Mouse (Mus musculus) regulatory T cell (primary cell): ENCODE results near the gene Col15a1.

ENCODE experiments used
- in situ Hi-C: fragments of 300-600 bp; cut with MboI, MseI; formaldehyde crosslinking; loops from one replicate; pipeline ENCODE4 v1.15.1; 2025; ENCODE audit warnings: high pct_unique_total_duplicates

Gene Col15a1

GRCm38 (mm10) chr4:47228945-47229344 is 21.0 kb downstream of the Col15a1 start:
- in situ Hi-C loops = loop anchor here (5.0 kb wide), 1 partner anchor 102 kb away; no protein-coding TSS in a partner anchor

- in situ Hi-C loops = no loop called here
Observed at GRCm38 (mm10) chr4:47230498-47230897, 22.5 kb downstream of the Col15a1 start.

DNA sequence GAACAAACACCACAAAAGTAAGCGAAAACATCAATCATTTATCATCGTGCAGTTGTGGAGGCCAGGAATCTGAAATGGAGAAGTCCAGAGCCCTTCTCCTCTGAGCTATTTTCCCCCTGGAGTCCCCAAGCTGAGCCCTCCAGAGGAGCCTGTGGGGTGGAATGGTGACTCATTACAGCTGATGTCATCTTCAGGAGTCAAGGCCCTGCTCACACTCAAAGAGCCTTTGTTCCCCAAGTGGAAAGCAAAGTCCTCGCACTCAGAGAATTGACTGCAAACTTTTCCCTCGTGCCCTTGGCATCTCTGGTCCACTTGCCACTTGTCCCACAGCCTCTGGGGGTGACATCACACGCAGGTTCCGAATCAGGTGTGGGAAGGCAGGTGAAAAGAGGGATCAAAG is 23.4 kb downstream of the Col15a1 start:
- in situ Hi-C loops = no loop called here

DNA sequence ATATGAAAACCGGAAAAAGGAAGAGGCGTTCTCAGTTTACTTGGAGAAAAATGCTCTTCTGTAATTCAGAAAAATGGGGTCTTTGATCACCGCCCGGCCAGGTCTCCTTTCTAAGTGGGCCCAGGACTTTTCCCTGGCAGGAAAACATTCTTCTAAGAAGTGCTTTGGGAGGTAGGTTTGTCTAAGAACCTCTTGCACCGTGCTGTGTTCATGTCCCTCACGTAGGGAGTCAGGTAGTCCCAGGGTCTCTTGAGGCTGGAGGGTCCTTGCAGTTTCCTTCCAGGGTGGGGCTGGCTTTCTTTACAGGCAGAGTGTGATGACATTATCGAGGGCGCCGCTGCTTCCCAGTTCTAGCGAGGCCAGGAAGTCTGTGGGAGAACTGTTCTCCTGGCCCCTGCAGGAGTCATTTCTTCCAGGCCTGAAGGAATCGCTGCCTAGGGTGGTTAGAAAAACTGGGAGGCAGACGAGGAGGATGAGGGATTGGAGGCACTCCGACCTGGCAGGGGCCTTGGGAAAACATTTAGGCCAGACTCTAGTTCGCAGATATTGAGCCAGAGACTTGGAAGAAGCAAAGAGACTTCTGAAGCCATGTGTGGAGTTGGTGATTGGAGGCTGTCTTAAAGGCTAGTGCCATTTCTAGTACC is 25.4 kb downstream of the Col15a1 start:
- in situ Hi-C loops = no loop called here

DNA sequence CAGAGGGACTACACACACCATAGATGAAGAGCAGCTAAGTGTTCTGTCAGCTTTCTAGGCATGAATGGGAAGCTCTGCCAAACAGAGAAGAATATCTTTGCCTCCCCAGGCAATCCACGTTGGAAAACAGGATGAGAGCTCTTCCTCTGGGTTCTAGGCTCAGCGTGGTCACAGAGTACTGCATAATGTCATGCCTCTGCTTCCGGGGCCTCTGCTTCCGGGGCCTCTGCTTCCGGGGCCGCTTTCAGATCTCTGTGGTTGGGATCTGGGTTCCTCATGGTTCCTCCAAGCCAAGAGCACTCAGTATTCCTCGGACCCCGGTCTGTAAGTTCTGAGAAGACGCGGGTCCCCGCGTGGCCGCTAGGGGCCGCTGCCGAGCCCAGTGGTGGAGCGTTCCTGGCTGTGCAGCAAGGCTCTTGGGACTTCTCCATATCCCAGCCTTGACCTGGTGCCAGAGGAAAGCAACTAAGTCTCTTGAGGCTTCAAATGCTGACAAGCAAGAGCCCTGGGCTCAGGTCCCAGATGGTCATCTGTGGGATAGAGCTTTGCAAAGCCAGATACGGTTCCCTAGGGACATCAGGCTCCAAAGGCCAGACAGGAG is 26.8 kb downstream of the Col15a1 start:
- in situ Hi-C loops = no loop called here

DNA sequence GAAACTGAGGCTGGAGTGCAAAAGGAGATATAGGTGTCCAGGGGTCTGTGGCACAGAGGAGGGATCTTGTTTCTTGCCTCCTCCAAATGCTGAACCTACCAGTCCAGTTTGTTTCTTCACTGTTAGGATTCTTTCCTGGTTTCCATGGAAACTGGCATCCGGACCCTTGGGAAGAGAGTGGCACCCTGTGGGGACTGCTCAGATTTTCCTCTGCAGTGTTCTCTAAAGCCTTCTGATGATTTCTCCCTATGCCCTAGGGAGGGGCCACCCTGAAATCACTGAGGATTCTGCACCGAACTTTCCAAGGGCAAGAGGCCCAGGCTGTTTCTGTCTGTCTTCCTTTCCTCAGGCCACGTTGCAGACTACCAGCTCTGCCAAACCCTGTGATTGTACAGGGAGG is 27.4 kb downstream of the Col15a1 start:
- in situ Hi-C loops = no loop called here

DNA sequence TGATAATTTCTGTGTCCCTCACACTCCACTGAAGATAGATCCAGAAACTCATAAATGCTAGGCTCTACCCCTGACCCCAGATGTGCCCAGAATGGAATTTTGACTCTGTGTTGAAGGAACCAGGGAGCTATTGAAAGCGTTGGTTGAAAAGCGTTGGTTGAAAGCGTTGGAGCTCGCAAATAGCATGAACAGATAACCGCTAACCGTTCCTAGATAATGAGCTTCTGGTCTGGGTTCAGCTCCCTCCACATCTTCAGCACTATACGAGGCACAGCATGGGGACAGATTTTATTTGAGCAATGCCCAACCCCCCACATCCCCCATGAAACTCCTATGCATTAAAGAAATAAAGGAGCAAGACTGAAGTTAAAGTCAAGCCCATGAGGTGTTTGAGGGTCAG is 28.1 kb downstream of the Col15a1 start:
- in situ Hi-C loops = no loop called here

GRCm38 (mm10) chr4:47237220-47237619 is 29.3 kb downstream of the Col15a1 start:
- in situ Hi-C loops = no loop called here

DNA sequence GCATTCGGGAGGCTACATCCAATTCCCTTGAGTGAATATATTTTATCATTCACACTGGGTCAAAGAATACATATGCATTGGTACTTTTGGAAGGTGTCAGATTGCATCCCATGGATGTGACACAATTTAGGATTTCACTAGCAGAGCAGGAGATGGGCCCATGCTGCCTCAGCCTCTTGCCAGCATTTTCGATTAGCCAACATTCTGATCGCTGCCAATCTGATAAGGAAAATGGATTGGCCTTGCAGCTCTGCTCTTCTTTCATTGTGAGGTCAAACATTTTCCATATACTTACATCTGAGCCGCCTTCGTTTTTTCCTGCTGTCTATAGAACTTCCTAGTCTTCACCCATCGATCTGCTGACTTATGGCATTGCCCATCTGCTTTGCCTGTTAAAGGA is 31.2 kb downstream of the Col15a1 start:
- in situ Hi-C loops = no loop called here

GRCm38 (mm10) chr4:47240901-47241300 is 32.9 kb downstream of the Col15a1 start:
- in situ Hi-C loops = no loop called here

GRCm38 (mm10) chr4:47242127-47242526 is 34.2 kb downstream of the Col15a1 start:
- in situ Hi-C loops = no loop called here

- in situ Hi-C loops = no loop called here
Observed at GRCm38 (mm10) chr4:47244651-47245050, 36.7 kb downstream of the Col15a1 start.

- in situ Hi-C loops = no loop called here
Observed at GRCm38 (mm10) chr4:47245621-47246020, 37.7 kb downstream of the Col15a1 start.

DNA sequence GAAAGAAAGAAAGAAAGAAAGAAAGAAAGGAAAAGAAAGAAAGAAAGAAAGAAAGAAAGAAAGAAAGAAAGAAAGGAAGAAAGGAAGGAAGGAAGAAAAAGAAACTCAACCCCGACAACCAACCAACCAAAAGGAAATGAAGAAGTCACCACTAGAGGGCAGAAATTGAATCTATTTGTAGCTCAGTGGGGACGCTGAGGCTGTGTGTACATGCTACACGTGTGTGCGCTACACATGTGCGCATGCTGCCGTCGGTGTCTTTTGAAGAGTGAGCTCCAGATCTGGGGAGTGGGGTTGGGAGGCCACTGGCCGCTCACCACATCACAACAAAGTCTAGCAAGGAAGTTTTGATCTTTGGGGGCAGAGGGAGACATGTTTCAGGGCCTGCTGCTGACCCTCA is 38.9 kb downstream of the Col15a1 start:
- in situ Hi-C loops = no loop called here

DNA sequence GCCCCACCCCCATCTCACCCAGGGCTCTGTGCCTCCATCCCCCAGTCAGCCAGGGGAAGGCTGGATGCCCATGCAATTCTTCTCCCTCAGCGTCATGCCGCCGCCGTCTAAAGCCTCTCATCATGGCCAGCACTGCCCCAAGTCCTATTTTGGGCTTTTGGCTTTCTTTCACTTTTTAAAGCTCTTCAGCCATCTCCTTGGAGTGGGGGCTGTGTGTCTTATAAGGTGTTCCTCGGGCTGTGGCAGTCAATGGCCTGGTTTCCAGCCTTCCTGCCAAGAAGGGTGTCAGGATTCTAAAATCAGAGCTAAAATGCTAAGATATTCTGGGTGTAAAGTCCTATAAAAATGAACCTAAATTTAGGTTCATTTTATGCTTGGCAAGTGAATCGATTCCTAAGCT is 39.6 kb downstream of the Col15a1 start:
- in situ Hi-C loops = no loop called here

DNA sequence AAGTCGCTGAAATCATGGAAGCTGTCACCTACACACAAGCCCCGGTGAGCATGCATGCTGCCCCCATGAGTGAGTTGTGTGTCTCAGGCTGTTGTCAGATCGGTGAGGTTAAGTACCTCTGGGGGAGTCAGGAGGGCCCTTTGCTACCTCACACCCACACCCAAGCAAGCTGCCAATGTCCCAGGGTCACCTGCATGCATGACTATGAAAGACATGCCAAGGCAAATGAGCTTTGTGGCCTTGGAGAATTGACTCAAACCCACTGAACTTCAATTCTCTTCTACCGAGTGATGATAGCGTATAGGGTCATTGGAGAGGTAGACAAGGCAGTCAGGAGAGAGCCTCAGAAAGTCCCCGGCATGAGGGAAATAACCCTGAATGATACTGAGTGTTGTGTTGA is 41.2 kb downstream of the Col15a1 start:
- in situ Hi-C loops = no loop called here

GRCm38 (mm10) chr4:47251069-47251468 is 43.1 kb downstream of the Col15a1 start:
- in situ Hi-C loops = loop anchor here (5.0 kb wide), 1 partner anchor 96 kb away; no protein-coding TSS in a partner anchor

DNA sequence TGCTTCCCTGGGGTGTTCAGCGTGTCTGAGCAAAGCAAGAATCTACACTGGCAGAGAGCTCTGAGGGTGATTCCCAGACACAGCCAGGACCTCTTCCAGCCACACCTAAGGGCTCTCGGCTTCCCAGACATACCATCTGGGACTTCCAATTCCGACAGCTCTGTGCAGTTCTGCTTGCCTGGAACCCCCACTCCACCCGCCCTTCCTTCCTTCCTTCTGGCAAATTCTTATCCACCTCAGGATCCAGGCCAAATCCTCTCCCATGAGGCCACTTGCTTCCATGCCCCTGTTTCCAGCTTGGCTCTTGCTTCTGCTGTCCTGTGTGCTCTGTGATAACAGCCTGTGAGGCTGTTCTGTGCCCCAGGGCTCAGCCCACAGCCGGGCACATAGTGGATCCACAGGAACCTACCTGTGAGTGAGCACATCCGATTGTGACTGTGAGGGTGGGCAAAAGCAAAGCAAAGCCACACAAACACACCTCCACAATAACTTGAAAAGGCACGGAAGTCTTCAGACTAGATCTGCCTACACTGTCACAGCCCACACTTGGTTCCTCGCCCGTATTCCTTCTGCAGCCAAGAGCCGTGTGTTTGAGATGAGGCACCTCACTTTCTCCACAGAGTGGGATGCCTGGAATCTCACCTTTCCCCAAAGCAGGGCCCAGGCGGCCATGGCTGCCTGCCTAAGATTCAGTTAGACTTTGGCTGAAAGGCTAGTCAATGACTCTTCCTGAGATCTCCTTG is 43.9 kb downstream of the Col15a1 start:
- in situ Hi-C loops = loop anchor here (5.0 kb wide), 1 partner anchor 95 kb away; no protein-coding TSS in a partner anchor

DNA sequence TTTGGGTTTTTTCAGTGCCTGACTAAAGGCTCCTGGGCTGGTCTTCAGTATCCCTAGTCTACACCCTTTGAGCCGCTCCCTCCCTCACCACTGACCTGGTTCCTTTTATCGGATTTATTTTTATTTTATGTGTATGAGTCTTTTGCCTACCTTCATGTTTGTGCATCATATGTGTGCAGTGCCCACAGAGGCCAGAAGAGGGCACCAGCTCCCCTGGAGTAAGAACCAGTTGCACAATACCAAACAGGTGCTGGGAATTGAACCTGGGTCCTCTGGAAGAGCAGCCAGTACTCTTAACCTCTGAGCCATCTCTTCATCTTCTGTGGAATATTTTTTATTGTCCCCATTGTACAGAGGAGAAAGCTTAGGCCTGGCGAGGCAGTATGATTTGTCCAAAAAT is 44.7 kb downstream of the Col15a1 start:
- in situ Hi-C loops = loop anchor here (5.0 kb wide), 1 partner anchor 95 kb away; no protein-coding TSS in a partner anchor

DNA sequence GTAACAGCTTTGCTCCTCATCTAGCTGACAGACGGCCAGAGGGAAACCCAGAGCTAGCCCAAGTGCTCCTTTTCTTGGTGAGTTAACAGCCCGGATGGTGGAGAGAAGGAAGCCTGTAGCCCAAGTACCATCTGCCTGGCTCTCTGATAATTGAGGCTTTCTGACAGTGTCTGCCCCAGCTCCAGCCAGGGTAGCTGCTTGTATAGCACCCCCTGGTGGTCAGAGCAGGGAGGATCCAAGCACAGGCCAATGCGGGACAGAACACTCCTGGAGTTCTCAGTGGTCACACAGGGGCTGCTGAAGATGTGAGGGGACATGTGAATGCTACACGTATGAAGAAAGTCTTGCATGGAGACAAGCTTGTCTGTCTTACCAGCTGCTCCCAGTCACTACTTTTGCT is 47.7 kb downstream of the Col15a1 start:
- in situ Hi-C loops = no loop called here

DNA sequence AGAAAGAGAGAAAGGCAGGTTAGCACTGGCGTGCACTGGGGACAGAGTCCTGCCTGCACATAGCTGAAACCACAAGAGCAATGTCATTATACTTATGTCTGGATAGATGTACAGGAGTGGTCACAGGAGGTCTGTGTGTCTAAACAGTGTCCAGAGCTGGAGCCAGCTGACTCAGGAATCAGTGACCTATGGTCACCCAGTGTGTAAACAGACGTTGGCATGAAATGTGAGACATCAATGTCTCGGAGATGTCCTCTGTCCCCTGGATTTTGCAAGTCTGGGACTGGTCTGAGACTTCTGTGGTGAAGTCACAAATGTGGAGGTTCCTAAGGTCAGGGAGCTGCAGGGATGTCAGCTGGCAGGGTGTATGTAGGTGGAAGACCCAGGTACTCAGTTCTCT is 50.2 kb downstream of the Col15a1 start:
- in situ Hi-C loops = no loop called here

DNA sequence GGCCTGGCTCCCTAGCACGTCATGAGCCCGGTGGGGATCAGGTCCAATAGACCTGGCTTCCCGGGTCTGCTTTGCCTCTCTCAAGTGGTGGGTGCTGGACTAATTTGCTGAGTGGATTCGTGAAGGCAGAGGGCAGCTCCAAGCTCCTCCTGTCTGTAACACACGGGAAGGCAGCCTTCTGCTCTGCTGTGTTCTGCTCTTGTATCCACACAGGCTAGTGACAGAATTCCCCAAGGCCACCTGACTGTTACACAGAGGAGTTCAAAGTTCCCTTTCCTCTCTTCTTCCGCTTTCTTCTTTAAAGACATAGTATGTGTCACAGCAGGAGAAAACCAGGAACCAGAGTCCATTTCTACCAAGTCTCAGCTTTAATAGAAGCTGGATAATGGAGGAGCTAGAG is 53.1 kb downstream of the Col15a1 start:
- in situ Hi-C loops = no loop called here

DNA sequence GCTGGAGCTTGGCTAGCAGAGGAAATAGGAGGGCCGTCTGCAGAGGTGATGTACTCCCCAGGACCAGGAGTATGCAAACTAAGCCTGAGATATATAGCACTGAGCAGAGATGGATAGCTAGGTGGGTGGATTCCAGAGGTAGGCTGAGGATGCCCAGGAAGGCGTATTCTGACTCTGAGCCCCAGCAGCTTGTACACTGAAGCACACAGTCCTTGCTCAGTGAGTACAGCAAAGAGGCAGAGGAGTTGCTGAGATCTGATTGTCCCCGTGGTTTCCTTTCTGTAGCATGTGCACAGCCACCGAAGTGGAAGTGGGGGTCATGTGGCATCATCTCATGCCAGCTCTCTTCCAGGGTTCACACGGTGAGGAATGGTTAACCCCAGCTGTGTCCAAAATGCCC is 54.0 kb downstream of the Col15a1 start:
- in situ Hi-C loops = no loop called here
